Mouse (Mus musculus): ENCODE results near the gene Gm10392. TPM values are rescaled to one million over a fixed set of nuclear protein-coding genes. Genes with fewer than 3 reads are reported as not detected.

The Gm10392 gene
- total RNA-seq, 2 experiments from 2014 or later, result 0.51 TPM; not detected in 1

DNA sequence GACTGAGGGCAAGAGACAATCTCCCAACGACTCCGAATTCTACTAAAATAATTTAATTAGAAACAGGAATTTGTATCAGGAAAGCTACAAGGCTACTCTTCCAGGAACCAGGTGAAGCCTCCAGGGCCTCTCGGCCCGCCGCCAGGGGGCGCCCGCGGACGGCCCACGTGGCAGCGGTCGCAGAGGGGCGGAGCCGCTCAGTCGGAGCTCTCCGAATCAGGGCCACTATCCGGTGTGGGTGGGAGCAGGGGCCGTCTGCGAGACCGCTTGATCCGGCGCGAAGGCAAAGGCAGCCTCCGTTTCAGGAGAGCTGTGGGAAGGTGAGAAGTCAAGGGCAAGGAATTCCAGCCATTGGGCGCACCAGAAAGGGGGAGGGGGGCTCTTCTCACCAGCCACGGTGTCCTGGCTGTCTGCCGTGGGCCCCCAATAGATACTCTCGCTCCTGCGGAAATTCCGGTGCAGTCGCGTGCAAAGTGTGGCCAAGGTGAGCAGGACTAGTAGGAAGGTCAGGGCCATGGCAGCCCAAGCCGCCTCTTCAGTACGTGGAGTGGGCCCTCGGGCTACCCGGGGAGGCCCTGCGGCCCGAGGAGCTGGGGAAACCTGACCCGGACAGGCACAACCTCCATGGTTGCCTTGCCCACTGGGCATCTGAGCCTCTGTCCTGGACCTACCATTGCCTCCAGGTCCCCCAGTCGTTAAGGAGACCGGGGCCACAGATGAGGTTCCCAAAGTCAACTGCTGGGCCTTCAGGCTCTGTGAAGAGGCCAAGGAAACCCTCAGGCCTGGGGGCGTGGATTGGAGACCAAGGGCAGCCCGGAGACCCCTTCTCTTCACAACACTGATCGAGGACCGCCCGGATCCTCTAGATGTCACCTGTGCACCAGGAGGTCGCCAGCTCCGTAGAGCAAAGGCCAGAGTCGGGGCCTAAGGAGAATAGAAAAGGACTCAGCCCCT, 10.7 kb downstream of the Gm10392 start:
- peak; percentile 88 for ATAC-seq (ENCODE audit: poor library complexity, severe bottlenecking)

DNA sequence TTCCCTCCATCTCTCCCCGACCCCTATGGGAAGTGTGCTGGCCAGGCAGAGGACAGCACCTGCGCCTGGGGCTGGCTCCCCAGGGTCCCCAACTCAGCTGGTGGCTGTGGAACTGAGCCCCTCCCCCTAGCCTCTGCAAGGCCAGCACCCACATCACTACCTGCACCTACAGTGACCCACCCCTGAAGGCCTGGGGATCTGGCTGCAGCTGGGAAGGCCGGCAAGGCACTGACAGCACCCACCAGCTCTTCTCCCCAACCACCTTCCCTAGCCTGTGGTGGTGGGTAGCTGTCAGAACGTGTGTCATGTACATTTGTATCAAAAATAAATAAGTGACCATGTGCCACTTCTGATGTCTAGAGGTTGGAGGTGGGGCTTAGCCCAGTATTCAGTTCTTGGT, 11.6 kb downstream of the Gm10392 start:
- no peak for ATAC-seq (ENCODE audit: poor library complexity, severe bottlenecking)

DNA sequence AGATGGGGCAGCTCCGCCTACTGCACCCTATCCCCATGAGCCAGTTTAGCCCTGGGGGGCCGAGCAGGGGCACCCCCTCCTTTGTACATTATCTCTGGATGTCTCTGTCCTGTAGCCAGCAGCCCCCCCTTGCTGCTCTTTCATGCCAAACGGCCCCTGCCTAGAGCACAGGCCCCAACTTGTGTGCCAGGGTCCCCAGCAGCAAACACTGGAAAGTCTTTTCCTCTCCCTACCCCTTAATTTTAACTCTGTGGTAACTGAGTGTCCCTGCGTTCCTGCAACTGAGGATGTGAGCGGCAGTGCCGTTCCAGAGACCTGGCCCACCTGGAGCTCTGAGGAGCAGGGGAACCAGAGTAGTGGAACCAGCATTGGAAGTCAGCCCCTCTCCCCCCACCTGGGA, 12.1 kb downstream of the Gm10392 start:
- ATAC-seq (ENCODE audit: poor library complexity, severe bottlenecking), result no peak

GRCm38 (mm10) chr11:77506273-77506672, 12.7 kb downstream of the Gm10392 start:
- no peak for ATAC-seq (ENCODE audit: poor library complexity, severe bottlenecking)

GRCm38 (mm10) chr11:77505291-77505980, 13.6 kb downstream of the Gm10392 start:
- no peak for ATAC-seq (ENCODE audit: poor library complexity, severe bottlenecking)

- ATAC-seq (ENCODE audit: poor library complexity, severe bottlenecking), result no peak
These were observed 14.6 kb downstream of the Gm10392 start for GRCm38 (mm10) chr11:77504377-77504776.

DNA sequence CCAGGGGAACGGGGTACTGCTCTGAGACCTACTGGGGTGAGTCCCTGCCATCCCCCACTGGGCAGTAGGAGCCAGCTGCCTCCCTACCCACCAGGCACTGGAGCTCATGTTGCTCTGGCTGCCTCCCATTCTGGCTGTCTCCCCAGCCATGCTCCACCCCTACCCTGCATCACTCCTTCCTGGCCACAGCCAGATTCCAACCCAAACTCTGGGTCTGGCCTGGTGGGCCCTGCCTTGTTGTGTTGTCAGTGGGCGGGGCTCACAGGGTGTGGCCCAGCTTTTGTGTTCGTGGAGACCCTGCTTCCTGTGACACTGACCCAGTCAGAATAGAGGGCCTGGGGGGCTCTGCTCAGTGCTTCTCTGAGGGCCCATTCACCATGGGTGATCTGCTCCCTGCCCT, 15.5 kb downstream of the Gm10392 start:
- ATAC-seq (ENCODE audit: poor library complexity, severe bottlenecking), result no peak

GRCm38 (mm10) chr11:77502481-77502880, 16.5 kb downstream of the Gm10392 start:
- ATAC-seq (ENCODE audit: poor library complexity, severe bottlenecking), result no peak

- ATAC-seq (ENCODE audit: poor library complexity, severe bottlenecking), result no peak
These were observed 17.0 kb downstream of the Gm10392 start for GRCm38 (mm10) chr11:77501971-77502370.

DNA sequence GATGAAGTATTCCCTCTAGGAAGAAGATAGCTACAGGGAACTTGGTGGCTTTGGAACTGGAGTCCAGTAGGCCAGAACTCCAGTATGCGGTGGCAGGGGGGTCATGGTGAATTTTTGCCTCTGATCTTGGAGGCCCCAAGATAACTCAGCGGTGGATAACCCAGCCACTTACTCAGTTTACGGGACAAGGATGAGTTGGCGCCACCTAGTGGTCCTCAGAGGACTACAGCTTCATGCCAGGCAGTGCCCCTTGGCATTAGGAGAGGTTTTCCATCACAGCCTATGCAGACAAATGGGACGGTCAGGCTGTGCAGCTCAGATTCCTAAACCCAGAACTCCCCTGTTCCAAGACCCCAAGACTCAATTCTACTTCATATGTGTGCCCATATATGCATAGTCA, 17.6 kb downstream of the Gm10392 start:
- ATAC-seq (ENCODE audit: poor library complexity, severe bottlenecking), result peak; percentile 77

DNA sequence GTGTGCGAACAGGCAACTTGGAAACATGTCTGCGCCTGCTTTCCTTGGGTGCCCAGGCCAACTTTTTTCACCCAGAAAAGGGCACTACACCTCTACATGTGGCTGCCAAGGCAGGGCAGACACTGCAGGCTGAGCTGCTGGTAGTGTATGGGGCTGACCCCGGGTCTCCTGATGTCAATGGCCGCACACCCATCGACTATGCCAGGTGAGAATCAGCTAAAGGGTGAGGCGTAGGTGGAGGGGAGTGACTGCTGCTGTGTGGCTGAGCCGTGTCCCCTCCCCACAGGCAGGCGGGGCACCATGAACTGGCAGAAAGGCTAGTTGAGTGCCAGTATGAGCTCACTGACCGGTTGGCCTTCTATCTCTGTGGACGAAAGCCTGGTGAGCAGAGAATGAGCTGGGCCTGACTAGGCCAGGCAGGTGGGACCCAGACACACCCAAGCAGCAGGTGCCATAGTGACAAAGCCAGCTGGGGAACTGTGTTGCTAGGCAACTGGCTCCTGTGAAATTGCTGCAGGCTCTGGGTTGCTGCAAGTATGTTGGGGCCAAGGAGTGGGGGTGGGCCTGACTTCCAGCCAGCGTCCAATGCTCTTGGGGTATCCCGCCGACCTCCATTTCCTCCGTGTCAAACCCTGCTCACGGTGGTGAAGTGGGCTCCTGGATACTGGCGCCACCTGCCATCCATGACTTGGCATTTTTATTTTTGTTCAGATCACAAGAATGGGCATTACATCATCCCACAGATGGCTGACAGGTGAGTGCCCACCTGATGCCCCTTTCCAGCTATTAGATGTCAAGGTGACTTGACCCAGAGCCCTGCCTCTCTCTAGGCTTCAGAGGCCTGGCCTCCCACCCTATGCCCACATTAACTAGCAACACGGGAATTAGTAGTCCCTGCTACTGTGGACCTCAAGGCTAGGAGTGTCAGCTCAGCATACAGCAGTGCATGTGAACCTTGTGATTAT, 18.4 kb downstream of the Gm10392 start:
- no peak for ATAC-seq (ENCODE audit: poor library complexity, severe bottlenecking)

DNA sequence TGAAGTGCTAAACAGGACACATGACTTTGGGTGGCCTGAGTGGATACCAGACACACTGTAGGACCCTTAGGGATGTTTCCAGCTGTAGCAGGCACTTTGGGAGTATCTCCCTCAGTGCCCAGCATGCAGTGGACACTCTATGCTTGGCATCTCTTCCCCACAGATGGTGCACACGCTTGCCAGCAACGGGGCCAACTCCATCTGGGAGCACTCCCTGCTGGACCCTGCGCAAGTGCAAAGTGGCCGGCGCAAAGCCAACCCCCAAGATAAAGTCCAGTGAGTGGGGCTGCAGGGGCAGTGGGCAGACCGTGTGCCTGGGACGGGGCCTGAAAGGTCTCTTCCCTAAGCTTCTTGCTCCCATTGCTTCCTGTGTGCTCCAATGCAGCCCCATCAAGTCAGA, 19.6 kb downstream of the Gm10392 start:
- ATAC-seq (ENCODE audit: poor library complexity, severe bottlenecking), result no peak

DNA sequence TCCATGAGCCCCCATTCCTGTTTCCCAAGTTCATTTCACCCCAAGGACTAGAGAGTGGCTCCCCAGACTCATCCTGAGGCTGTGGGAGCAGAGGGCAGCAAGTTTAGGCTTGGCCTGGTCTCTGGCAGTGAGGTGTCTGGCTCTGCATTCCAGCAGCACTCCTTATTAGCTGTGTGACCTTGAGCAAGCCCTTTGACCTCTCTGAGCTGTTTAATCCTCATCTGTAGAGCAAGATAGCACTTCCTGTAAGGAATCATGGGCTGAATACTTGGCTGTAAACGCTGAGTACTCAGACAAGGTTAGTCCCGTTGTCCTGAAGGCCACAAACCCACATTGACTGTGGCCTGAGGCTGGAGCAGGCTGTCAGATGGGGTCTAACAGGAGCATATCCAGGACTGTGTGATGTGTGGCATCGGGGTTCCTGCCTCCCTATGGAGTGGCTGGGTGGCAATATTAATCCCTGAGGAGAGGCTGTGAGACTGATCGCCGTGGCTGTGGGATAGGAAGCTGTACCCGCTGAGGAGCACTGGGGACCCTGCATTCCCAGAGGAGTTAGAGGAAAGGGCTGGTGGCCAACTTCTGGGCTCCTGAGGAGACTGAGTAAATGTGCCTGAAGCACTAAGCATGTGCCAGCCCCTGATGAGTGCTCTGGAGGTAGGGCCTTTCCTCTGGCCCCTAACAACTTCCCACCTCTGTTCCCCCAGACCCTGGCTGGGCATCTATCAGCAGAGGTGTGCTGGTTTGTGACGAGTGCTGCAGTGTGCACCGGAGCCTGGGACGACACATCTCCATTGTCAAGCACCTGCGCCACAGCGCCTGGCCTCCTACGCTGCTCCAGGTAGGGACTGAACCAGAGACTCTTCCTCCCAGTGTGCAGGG, 20.5 kb downstream of the Gm10392 start:
- no peak for ATAC-seq (ENCODE audit: poor library complexity, severe bottlenecking)

DNA sequence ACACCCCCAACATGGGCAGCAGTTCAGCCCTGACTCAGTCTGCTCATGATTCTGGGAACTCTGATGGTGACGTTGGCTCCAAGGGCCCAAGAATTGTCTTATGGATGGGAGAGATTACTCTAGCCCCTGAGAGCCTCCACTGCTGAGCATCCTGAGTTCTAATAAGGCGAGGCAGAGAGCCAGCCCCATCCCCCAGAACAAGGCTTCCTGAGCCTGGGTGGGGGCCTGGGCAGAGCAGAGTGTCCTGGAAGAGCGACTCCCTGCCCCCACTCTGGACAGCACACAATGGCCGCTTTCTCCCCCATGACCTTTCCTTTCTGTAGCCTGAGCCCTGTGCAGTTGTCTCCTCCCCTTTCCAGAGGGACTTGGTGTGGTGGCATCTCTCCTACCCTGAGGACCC, 21.1 kb downstream of the Gm10392 start:
- no peak for ATAC-seq (ENCODE audit: poor library complexity, severe bottlenecking)

DNA sequence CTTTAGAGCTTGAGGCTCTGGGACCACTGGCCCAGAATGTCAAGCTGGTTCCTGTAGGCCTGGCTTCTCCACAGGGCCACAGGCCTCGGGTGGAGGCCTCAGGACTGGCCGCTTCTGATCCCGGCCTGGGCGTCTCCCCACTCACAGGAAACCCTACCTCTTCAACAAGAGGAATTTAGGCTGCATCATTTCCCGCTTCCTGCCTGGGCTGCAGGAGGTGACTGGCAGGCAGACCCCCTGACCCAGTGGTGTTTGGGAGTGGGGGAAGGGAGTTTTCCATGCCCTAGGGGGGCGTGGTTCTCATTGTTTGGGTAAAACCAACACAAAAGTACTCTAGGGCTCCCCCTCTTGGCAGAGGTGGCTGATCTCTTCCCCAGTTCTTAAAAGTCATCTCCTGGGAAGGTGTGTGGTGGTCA, 21.6 kb downstream of the Gm10392 start:
- ATAC-seq (ENCODE audit: poor library complexity, severe bottlenecking), result no peak

DNA sequence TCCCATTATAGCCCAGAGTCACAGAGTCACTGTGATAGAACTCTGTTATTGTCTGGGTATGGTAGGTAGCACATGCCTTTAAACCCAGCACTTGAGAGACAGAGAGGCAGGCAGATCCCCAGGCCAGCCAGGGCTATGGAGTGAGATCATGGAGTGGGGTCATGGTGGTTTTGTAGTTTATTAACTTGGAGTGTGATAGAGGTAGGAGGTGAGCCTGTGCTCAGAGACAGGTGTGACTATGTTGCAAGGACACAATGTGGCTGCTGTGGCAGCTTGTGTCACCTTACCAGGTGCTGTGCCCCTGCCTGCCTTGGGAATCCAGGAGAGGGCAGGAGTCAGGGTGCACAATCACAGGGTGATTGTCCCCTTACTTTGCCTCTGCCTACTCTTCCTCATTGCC, 23.5 kb downstream of the Gm10392 start:
- no peak for ATAC-seq (ENCODE audit: poor library complexity, severe bottlenecking)

- ATAC-seq (ENCODE audit: poor library complexity, severe bottlenecking), result no peak
These were observed 24.2 kb downstream of the Gm10392 start for GRCm38 (mm10) chr11:77494782-77495181.

DNA sequence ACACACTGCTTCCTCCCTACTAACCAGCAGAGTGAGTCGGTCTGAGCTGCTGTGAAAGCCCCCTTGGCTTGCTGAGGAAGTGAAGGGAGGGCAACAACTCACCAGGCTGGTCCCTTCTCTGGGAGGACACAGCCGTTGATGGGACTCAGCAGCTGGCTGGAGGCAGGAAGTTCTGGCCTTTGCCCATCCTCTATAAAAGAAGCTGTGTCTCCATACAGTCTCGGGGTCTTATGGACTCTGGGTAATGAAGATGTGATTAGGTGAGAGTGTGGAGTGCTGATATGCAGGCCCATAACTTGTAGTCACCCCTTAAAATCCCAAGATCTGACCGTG, 24.7 kb downstream of the Gm10392 start:
- ATAC-seq (ENCODE audit: poor library complexity, severe bottlenecking), result no peak

DNA sequence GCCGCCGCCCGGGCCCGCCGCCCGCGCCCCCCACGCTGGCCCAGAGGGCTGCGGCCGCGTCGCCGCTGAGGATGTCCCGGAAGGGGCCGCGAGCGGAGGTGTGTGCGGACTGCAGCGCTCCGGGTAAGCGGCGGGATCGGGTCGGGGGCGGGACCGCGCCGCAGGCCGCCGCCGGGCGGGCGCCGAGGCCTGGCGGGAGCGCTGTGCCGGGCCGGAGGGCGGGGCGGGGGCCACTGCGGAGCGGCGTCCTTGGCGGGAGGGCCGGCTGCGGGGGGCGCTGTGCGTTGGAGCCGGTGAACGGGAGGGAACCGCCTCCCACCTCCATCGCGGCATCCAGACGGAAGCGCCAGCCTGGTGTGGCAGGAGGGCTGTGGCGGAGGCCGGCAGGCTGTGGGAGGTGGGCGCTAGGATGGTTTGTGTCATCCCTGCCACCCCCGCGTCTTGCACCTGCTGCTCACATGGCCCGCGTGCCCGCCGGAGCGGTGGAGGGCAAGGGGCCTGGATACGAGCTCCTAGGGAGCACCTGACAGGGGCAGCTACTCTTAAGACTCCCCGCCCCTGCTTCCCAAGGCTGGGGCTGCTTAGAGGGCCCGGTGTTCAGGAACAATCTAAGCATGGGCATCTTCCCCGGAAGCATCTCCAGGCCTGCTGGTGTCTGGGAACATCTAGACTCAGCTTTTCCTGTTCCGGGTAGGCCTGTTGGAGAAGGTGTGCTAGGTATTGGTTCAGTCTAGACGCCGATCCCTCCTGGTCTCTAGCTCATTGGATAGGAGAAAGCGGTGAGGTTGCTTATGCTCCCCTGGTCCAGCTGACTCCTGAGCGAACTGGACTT, 25.3 kb downstream of the Gm10392 start, which contains the start of gene Git1:
Git1 (plus strand) TSS at position 51 of the 832 bp plus-strand sequence.
- ATAC-seq (ENCODE audit: poor library complexity, severe bottlenecking), result no peak
